Mouse (Mus musculus) E14TG2a.4 (cell line): ENCODE results near the gene Krtap26-1.

Experiments used
- CTCF ChIP-seq: conservative IDR thresholded peaks from 2 replicates; pipeline ENCODE4 v1.5.1; 2014; ENCODE audit warnings: low read length
- NANOG ChIP-seq: IDR thresholded peaks from 2 replicates; pipeline ENCODE4 v1.6.1; 2014; ENCODE audit warnings: borderline replicate concordance, low read length, mixed read lengths
- POU5F1 ChIP-seq: IDR thresholded peaks from 2 replicates; pipeline ENCODE4 v1.6.1; 2014; ENCODE audit warnings: low read length, borderline replicate concordance

GRCm38 (mm10) chr16:88635142-88635541 lies 12.5 kb downstream of the Krtap26-1 start:
- TF ChIP-seq CTCF (no peak), NANOG (no peak), POU5F1 (no peak)
